Mouse (Mus musculus) embryonic fibroblast, embryonic 13.5 days (primary cell): ENCODE measurements around the gene Stil.

ENCODE experiments used
- CTCF ChIP-seq: IDR thresholded peaks from 2 replicates; pipeline ENCODE4 v1.5.1; 2011; ENCODE audit warnings: mild to moderate bottlenecking, control low read depth, low read length, moderate library complexity, borderline replicate concordance; ENCODE audit not compliant: insufficient read depth
- POLR2A ChIP-seq: IDR thresholded peaks from 2 replicates; pipeline ENCODE4 v1.6.1; 2011; ENCODE audit warnings: low read depth, mild to moderate bottlenecking, control low read depth, low read length, moderate library complexity

- TF ChIP-seq CTCF (no peak), POLR2A (no peak)
Observed at GRCm38 (mm10) chr4:114983020-114983419, 16.9 kb upstream of the Stil start.
